Mouse (Mus musculus) liver (tissue): ENCODE data around the gene Elavl3.

ENCODE experiments used
- DNase-seq: peaks from one replicate; pipeline ENCODE4 v3.0.0-alpha.2; 2020; ENCODE audit warnings: mixed read lengths

The Elavl3 gene

GRCm38 (mm10) chr9:22057031-22057517 lies 5.3 kb upstream of the Elavl3 start:
- no peak for DNase-seq

GRCm38 (mm10) chr9:22056303-22056910 lies 4.6 kb upstream of the Elavl3 start:
- DNase-seq: no peak

- DNase-seq: no peak
Measured at GRCm38 (mm10) chr9:22055713-22056112, 3.9 kb upstream of the Elavl3 start.

- peak; percentile 80 for DNase-seq
Measured at GRCm38 (mm10) chr9:22054411-22055076, 2.7 kb upstream of the Elavl3 start.

GRCm38 (mm10) chr9:22053657-22054056 lies 1.8 kb upstream of the Elavl3 start:
- DNase-seq: no peak

- DNase-seq: no peak
Measured at GRCm38 (mm10) chr9:22051161-22051957, 464 bp downstream of the Elavl3 start.

GRCm38 (mm10) chr9:22050351-22050889 lies 1.4 kb downstream of the Elavl3 start:
- peak; percentile 88 for DNase-seq

- no peak for DNase-seq
Measured at GRCm38 (mm10) chr9:22049721-22050270, 2.0 kb downstream of the Elavl3 start.

- no peak for DNase-seq
Measured at GRCm38 (mm10) chr9:22049315-22049714, 2.5 kb downstream of the Elavl3 start.

GRCm38 (mm10) chr9:22047329-22047728 lies 4.5 kb downstream of the Elavl3 start:
- DNase-seq: no peak

GRCm38 (mm10) chr9:22041832-22042231 lies 10.0 kb downstream of the Elavl3 start:
- no peak for DNase-seq

- no peak for DNase-seq
Measured at GRCm38 (mm10) chr9:22037826-22038225, 14.0 kb downstream of the Elavl3 start.

GRCm38 (mm10) chr9:22035300-22036044 lies 16.4 kb downstream of the Elavl3 start:
- no peak for DNase-seq

- no peak for DNase-seq
Measured at GRCm38 (mm10) chr9:22030386-22030785, 21.4 kb downstream of the Elavl3 start.

GRCm38 (mm10) chr9:22028467-22028866 lies 23.4 kb downstream of the Elavl3 start:
- DNase-seq: no peak

- DNase-seq: peak; percentile 26
Measured at GRCm38 (mm10) chr9:22024592-22024991, 27.2 kb downstream of the Elavl3 start.

- no peak for DNase-seq
Measured at GRCm38 (mm10) chr9:22017208-22017825, 34.5 kb downstream of the Elavl3 start.

GRCm38 (mm10) chr9:22016245-22016644 lies 35.6 kb downstream of the Elavl3 start:
- no peak for DNase-seq

GRCm38 (mm10) chr9:22012731-22013130 lies 39.1 kb downstream of the Elavl3 start:
- no peak for DNase-seq

GRCm38 (mm10) chr9:22011055-22011454 lies 40.8 kb downstream of the Elavl3 start:
- DNase-seq: no peak

GRCm38 (mm10) chr9:22004546-22004945 lies 47.3 kb downstream of the Elavl3 start:
- no peak for DNase-seq

- peak; percentile 57 for DNase-seq
Measured at GRCm38 (mm10) chr9:22003163-22003554, 48.7 kb downstream of the Elavl3 start.
